Mouse (Mus musculus) lung, postnatal 0 days (tissue): ENCODE data around the gene Arhgef15.

Experiments
- CTCF ChIP-seq: IDR thresholded peaks from 2 replicates; pipeline ENCODE4 v1.5.1; 2016; ENCODE audit warnings: antibody characterized with exemption, mild to moderate bottlenecking
- EP300 ChIP-seq: IDR thresholded peaks from 2 replicates; pipeline ENCODE4 v1.6.1; 2016; ENCODE audit warnings: antibody characterized with exemption, mild to moderate bottlenecking, control low read depth

GRCm38 (mm10) chr11:68940516-68940915 is 16.8 kb downstream of the Arhgef15 start:
- no peak for TF ChIP-seq CTCF
- TF ChIP-seq EP300, result no peak
